Mouse (Mus musculus) ES-Bruce4 (cell line): Measurements from ENCODE around the gene Itpkc. TPM values are rescaled to one million over a fixed set of nuclear protein-coding genes. Genes with fewer than 3 reads are reported as not detected.

Experiments used
- H3K27ac ChIP-seq: 2 replicates; pipeline ENCODE4 v1.5.1; 2012; ENCODE audit warnings: low read length, inconsistent platforms; ENCODE audit not compliant: insufficient read depth
- H3K27me3 ChIP-seq: 2 replicates; pipeline ENCODE4 v1.6.1; 2012; ENCODE audit warnings: mild to moderate bottlenecking, low read length, inconsistent platforms; ENCODE audit not compliant: control insufficient read depth, poor library complexity, insufficient read depth, severe bottlenecking
- H3K36me3 ChIP-seq: 2 replicates; pipeline ENCODE4 v1.6.1; 2012; ENCODE audit warnings: inconsistent platforms, mild to moderate bottlenecking, low read length, moderate library complexity; ENCODE audit not compliant: control insufficient read depth, poor library complexity, insufficient read depth, severe bottlenecking
- H3K4me1 ChIP-seq: one replicate; pipeline ENCODE4 v1.8.1; 2011; ENCODE audit warnings: low read length; ENCODE audit not compliant: control insufficient read depth, insufficient read depth
- H3K4me3 ChIP-seq: 2 replicates; pipeline ENCODE4 v1.5.1; 2011; ENCODE audit warnings: low read depth, mild to moderate bottlenecking, low read length
- H3K9ac ChIP-seq: 2 replicates; pipeline ENCODE4 v1.6.1; 2012; ENCODE audit warnings: low read depth, mild to moderate bottlenecking, inconsistent platforms; ENCODE audit not compliant: poor library complexity, severe bottlenecking
- H3K9me3 ChIP-seq: replicated peaks from 2 replicates; pipeline ENCODE4 v1.6.1; 2012; ENCODE audit warnings: mild to moderate bottlenecking, low read length, inconsistent platforms; ENCODE audit not compliant: control insufficient read depth, poor library complexity, insufficient read depth, severe bottlenecking
- CTCF ChIP-seq: IDR thresholded peaks from one replicate; pipeline ENCODE4 v1.8.1; 2011; ENCODE audit warnings: low read depth, low read length
- EP300 ChIP-seq: IDR thresholded peaks from 2 replicates; pipeline ENCODE4 v1.6.1; 2011; ENCODE audit warnings: low read depth, low read length; ENCODE audit not compliant: insufficient read depth
- POLR2A ChIP-seq: IDR thresholded peaks from one replicate; pipeline ENCODE4 v1.8.1; 2011; ENCODE audit warnings: low read length; ENCODE audit not compliant: insufficient read depth
- polyA plus RNA-seq: library from polyadenylated mRNA; stranded (reverse); fragments of >200 nt; gene quantifications from 2 replicates; pipeline ENCODE4 v1.2.4, GENCODE M21; 2011; ENCODE audit warnings: low read depth; ENCODE audit not compliant: missing spikeins, insufficient read depth, insufficient read length

Gene Itpkc
- polyA plus RNA-seq, 1 experiment: 11.3 TPM

- no peaks in the 10 kb centered on the region for H3K27me3 ChIP-seq
- no peak overlapping the region for H3K4me3 ChIP-seq
- no peak overlapping the region for H3K9ac ChIP-seq
- no peak overlapping the region for H3K27ac ChIP-seq
- H3K4me1 ChIP-seq: peaks cover 3% of the 10 kb centered on the region
- H3K36me3 ChIP-seq: no peaks in the 10 kb centered on the region
- TF ChIP-seq EP300 (no peak), CTCF (no peak), POLR2A (no peak)
- H3K9me3 ChIP-seq: no peaks in the 10 kb centered on the region
Measured at GRCm38 (mm10) chr7:27158171-27158570, 70.3 kb downstream of the Itpkc start.

Other genes starting within 250 kb of the Itpkc start
- not detected in 2 replicates for gene Cyp2a12, start 199.6 kb downstream of the Itpkc start, polyA plus RNA-seq
- gene Cyp2f2, start 108.8 kb downstream of the Itpkc start, polyA plus RNA-seq: not detected in 2 replicates
- not detected in 2 replicates for gene Cyp2t4, start 74.9 kb downstream of the Itpkc start, polyA plus RNA-seq
- gene Egln2, start 61.9 kb downstream of the Itpkc start, polyA plus RNA-seq: 22.2 and 22.3 TPM in 2 replicates
- 35.8 and 39.3 TPM in 2 replicates for gene Rab4b, start 49.8 kb downstream of the Itpkc start, polyA plus RNA-seq
- not detected in 2 replicates for gene Gm21983, start 47.6 kb downstream of the Itpkc start, polyA plus RNA-seq
- gene Mia, start 47.5 kb downstream of the Itpkc start, polyA plus RNA-seq: 1.0 and 3.1 TPM in 2 replicates
- 10.9 and 12.6 TPM in 2 replicates for gene BC024978, start 32.9 kb downstream of the Itpkc start, polyA plus RNA-seq
- 228 and 239 TPM in 2 replicates for gene Snrpa, start 32.4 kb downstream of the Itpkc start, polyA plus RNA-seq
- 7.8 and 10.9 TPM in 2 replicates for gene Coq8b, start 4.4 kb upstream of the Itpkc start, polyA plus RNA-seq
- 32.9 and 38.5 TPM in 2 replicates for gene Numbl, start 29.8 kb upstream of the Itpkc start, polyA plus RNA-seq
- gene Ltbp4, start 109.0 kb upstream of the Itpkc start, polyA plus RNA-seq: 66.8 and 72.5 TPM in 2 replicates
- gene Shkbp1, start 127.4 kb upstream of the Itpkc start, polyA plus RNA-seq: 43.6 and 44.5 TPM in 2 replicates
- gene Gm20479, start 128.8 kb upstream of the Itpkc start, polyA plus RNA-seq: 15.8 and 17.1 TPM in 2 replicates
- gene Sptbn4, start 219.0 kb upstream of the Itpkc start, polyA plus RNA-seq: 6.0 and 7.3 TPM in 2 replicates
- gene Blvrb, start 219.3 kb upstream of the Itpkc start, polyA plus RNA-seq: 44.1 and 44.3 TPM in 2 replicates
- gene Sertad3, start 245.1 kb upstream of the Itpkc start, polyA plus RNA-seq: 10.9 and 11.8 TPM in 2 replicates